Mouse (Mus musculus): ENCODE measurements around the gene Il5ra. TPM values are rescaled to one million over a fixed set of nuclear protein-coding genes. Genes with fewer than 3 reads are reported as not detected.

Gene Il5ra
- polyA plus RNA-seq, 1 experiment from 2014 or later = not detected

Other genes with a start within 250 kb of the Il5ra start
- 48.8 and 50.8 TPM in 2 replicates for gene Trnt1, start 20.1 kb upstream of the Il5ra start, polyA plus RNA-seq (2016; fragmentation: Nextera tagmentation; extraction: Ambion mirVana)
- 31.1 and 33.4 TPM in 2 replicates for gene Crbn, start 51.0 kb upstream of the Il5ra start, polyA plus RNA-seq (2016; fragmentation: Nextera tagmentation; extraction: Ambion mirVana)